Mouse (Mus musculus) small intestine, adult 2 months (tissue): ENCODE data around the gene Fbll1.

Experiments
- CTCF ChIP-seq: fragments of 200-500 bp; IDR thresholded peaks from 2 replicates; pipeline ENCODE4 v1.5.1; 2012; ENCODE audit warnings: low read depth, mild to moderate bottlenecking, control low read depth, inconsistent platforms, low read length, moderate library complexity, mixed read lengths; ENCODE audit not compliant: insufficient replicate concordance, insufficient read length; ENCODE audit errors: extremely low read depth
- POLR2A ChIP-seq: fragments of 200-500 bp; IDR thresholded peaks from 2 replicates; pipeline ENCODE4 v1.6.1; 2012; ENCODE audit warnings: low read depth, mild to moderate bottlenecking, control low read depth, inconsistent platforms, low read length, moderate library complexity

DNA sequence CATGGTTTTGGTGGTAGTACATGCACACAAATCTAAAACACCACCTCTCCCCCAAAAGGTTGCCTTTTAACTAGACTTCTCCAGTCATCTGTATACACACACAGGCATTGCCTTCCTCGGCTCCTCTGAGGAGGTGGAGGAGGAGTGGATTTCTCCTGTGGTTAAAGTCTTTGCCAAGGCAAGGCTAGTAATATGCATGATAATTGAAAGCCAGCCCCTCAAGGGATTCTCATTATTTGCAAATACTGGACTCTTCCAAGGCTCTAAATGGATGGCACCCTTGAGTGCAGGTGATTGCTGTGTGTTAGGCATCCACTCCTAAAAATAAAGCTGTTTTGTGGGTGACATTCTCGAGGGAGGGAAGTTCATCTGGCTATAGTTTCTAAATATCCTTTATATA is 10.2 kb downstream of the Fbll1 start:
- no peak for TF ChIP-seq POLR2A
- TF ChIP-seq CTCF: no peak
